30 mouse cellular contexts compared by ENCODE assay signal in genomic region chr7:110948579-110948978, GRCm38 (mm10). TPM values are rescaled to one million over a fixed set of nuclear protein-coding genes. Genes with fewer than 3 reads are reported as not detected.
DNase-seq lines count a peak whose midpoint lies in the region; ATAC-seq and TF ChIP-seq lines count a peak whose summit lies in the region.
"Had no signal": no experiment of that assay in that cellular context is flagged by ENCODE, and none has a peak within 500 bp of the region (broad histone marks: within the 10 kb centered on the region; RNA-seq: fewer than 3 reads in every experiment).

No protein-coding gene starts in this region.

- no peak for ATAC-seq in heart, postnatal 0 days (ENCODE audit: insufficient read depth, low read depth)
- ATAC-seq: forebrain, embryonic 13.5 days; forebrain, embryonic 16.5 days; intestine, postnatal 0 days had no signal

- TF ChIP-seq EP300 in heart, postnatal 0 days (IDR thresholded peaks at IDR 0.05; ENCODE audit: low read depth), result no peak

- H3K9me3 ChIP-seq in heart, postnatal 0 days (replicated peaks; ENCODE audit: control insufficient read depth, low read length), result no peaks in the 10 kb centered on the region
- H3K9me3 ChIP-seq: embryonic facial prominence, embryonic 10.5 days; embryonic facial prominence, embryonic 13.5 days; forebrain, embryonic 10.5 days; forebrain, embryonic 13.5 days; heart, embryonic 15.5 days had no signal

- H3K4me2 ChIP-seq in heart, postnatal 0 days (ENCODE audit: low read depth, low read length), result no peak overlapping the region
- H3K4me2 ChIP-seq: embryonic facial prominence, embryonic 13.5 days; forebrain, embryonic 13.5 days; heart, embryonic 11.5 days; heart, embryonic 15.5 days; hindbrain, embryonic 14.5 days had no signal

- H3K4me1 ChIP-seq in heart, postnatal 0 days (ENCODE audit: control insufficient read depth, insufficient read depth), result no peaks in the 10 kb centered on the region
- H3K4me1 ChIP-seq: embryonic facial prominence, embryonic 10.5 days; embryonic facial prominence, embryonic 13.5 days; forebrain, embryonic 13.5 days had no signal

- 66% methylated on average over 3 of the region's 3 CpGs for WGBS in heart, postnatal 0 days

- H3K27ac ChIP-seq in heart, postnatal 0 days (ENCODE audit: low read depth), result no peak overlapping the region
- H3K27ac ChIP-seq: embryonic facial prominence, embryonic 10.5 days; embryonic facial prominence, embryonic 13.5 days; forebrain, embryonic 10.5 days; forebrain, embryonic 13.5 days; heart, adult 2 months; heart, embryonic 15.5 days; hindbrain, embryonic 14.5 days had no signal

- H3K4me3 ChIP-seq in heart, postnatal 0 days (ENCODE audit: low read depth, low read length), result no peak overlapping the region
- H3K4me3 ChIP-seq: embryonic facial prominence, embryonic 10.5 days; embryonic facial prominence, embryonic 13.5 days; erythroblast, embryonic 14.5 days; forebrain, embryonic 10.5 days; forebrain, embryonic 13.5 days; heart, adult 2 months; heart, embryonic 15.5 days had no signal

- H3K9ac ChIP-seq in heart, postnatal 0 days (replicated peaks; ENCODE audit: low read depth, low read length), result no peak overlapping the region
- H3K9ac ChIP-seq: embryonic facial prominence, embryonic 13.5 days; forebrain, embryonic 13.5 days; heart, embryonic 15.5 days; hindbrain, embryonic 14.5 days had no signal

- H3K27me3 ChIP-seq in heart, postnatal 0 days (ENCODE audit: control insufficient read depth, insufficient read depth, low read length), result no peaks in the 10 kb centered on the region
- H3K27me3 ChIP-seq: embryonic facial prominence, embryonic 13.5 days; forebrain, embryonic 13.5 days; heart, embryonic 15.5 days had no signal

- TF ChIP-seq CTCF in heart, postnatal 0 days (IDR thresholded peaks at IDR 0.05; ENCODE audit: low read depth), result no peak

- no peaks in the 10 kb centered on the region for H3K36me3 ChIP-seq in heart, postnatal 0 days (replicated peaks; ENCODE audit: control insufficient read depth, insufficient read depth, low read length)
- H3K36me3 ChIP-seq: embryonic facial prominence, embryonic 10.5 days; embryonic facial prominence, embryonic 13.5 days; forebrain, embryonic 10.5 days; heart, embryonic 15.5 days had no signal

- DNase-seq in adrenal gland, adult 2 months, result peak; percentile 44
- DNase-seq in adrenal gland, postnatal 4 days (ENCODE audit: low spot score in 2 of 2), result no peak
- peak; percentile 3 for DNase-seq in heart, postnatal 0 days (ENCODE audit: low spot score)
- no peak for DNase-seq in heart, adult 9 months (ENCODE audit: low spot score in 2 of 2)
- DNase-seq in Muller cell, postnatal 12 days (ENCODE audit: inconsistent ontology term), result peak; percentile 53
- peak; percentile 49 for DNase-seq in fibroblast of lung, adult 2 months (ENCODE audit: low read depth)
- no peak for DNase-seq in neural tube, embryonic 10.5 days (ENCODE audit: extremely low spot score, low spot score)
- DNase-seq in right cerebral cortex, adult 2 months (ENCODE audit: low spot score in 2 of 2), result no peak
- DNase-seq: adrenal gland, postnatal 10 days; adrenal gland, postnatal 36 days; cerebellum, adult 11 months; cerebellum, adult 2 months; cerebellum, adult 9-11 months; cerebellum, postnatal 25 days; embryo, embryonic 11 days; gastrocnemius, postnatal 14 days; heart, adult 2 months; heart, postnatal 14 days; heart, postnatal 4 days; kidney, adult 2 months had no signal

RNA-seq across cellular contexts. Expression of gene Mrvi1, which starts 33.7 kb away (rescaled TPM):
- total RNA-seq in adrenal gland, adult 2 months (2021), result 10 to 100 TPM; 12.3 to 19.7 TPM
- 6.1 and 8.7 TPM in 2 replicates for polyA plus RNA-seq in adrenal gland, adult 2 months (2012; rRNA removed)
- 10 to 100 TPM; 15.4 to 17.6 TPM for total RNA-seq in adrenal gland, postnatal 4 days (2021)
- 6.5 and 7.6 TPM in 2 replicates for total RNA-seq in heart, postnatal 0 days (2014; rRNA removed; ENCODE audit: low replicate concordance)
- 3.1 and 3.5 TPM in 2 replicates for polyA plus RNA-seq in heart, postnatal 0 days (2015; fragmentation: Nextera tagmentation; extraction: Ambion mirVana)

Comparison
In these comparisons a context has a peak if more than half of its experiments do, and no peak if none do; other contexts are left out.
1. DNase-seq: peak in adrenal gland, adult 2 months (single experiment), heart, postnatal 0 days (single experiment), Muller cell, postnatal 12 days (single experiment) and fibroblast of lung, adult 2 months (single experiment); none in adrenal gland, postnatal 4 days (0 of 2), heart, adult 9 months (0 of 2), neural tube, embryonic 10.5 days (single experiment) and right cerebral cortex, adult 2 months (0 of 2).